Mouse (Mus musculus): ENCODE measurements around the gene Supt5.
"Not testable (repeated sequence)": the region's sequence is repeated elsewhere in the genome, so short reads cannot be mapped to it uniquely, and the experiment has no call there.

The Supt5 gene

DNA sequence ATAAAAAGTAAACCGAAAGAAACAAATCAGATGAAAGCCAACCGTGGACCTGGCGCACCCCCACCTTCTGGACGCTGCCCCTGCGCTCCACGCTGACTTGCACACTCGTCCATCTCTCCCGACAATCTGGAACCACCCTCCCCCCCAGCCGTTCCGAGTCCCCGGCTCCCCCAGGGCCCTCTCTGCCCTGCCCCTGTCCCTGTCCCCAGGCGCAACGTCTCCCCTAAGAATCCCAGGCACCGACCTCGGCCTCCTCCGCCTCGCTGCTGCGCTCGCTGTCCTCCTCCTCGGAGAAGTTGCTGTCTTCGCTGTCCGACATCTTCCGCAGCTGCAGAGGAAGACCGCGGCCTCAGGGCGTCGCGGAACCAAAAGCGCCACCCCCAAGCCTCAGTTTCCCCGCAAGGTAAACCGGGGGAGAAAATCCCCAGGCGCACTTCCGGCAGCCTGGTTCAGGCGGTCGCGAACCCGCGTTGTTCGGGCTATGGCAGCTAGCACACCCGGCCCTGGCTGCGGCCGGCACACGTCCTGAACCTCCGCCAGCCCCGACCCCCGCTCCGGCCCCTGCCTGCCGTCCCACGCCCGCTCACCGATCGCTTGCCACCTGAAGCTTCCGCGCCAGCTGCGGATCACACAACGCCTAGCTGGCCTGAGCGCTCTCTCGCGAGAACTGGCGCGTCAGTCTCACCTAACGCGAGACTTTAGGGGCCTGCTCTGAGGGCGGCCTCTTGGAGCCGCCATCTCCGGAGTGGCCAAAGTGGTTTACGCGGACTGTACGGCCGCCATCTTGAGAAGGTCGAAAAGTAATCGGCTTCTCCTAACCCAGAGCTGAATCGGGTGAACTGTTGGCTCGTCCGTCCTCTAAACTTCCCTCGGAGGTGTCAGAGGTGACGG is at the start of gene Supt5:
Gene Supt5, minus strand, starts transcription at position 639 of the 891 bp plus-strand sequence.
- peak; percentile 99 for DNase-seq (ENCODE audit: low read depth, low spot score)

DNA sequence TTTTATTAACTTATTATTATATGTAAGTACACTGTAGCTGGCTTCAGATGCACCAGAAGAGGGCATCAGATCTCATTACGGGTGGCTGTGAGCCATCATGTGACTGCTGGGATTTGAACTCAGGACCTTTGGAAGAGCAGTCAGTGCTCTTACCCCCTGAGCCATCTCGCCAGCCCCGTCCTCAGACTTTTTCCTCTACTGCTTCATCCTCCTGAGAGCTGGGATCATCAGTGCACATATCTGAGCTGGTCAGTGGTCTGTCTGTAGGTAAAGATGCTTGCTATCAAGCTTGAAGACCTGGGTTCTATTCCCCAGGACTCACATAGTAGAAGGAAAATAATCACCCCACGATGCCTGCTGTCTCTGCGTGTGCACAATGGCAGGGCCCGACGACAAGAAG is 48.8 kb upstream of the Supt5 start:
- not testable (repeated sequence) for DNase-seq (ENCODE audit: low read depth, low spot score)

DNA sequence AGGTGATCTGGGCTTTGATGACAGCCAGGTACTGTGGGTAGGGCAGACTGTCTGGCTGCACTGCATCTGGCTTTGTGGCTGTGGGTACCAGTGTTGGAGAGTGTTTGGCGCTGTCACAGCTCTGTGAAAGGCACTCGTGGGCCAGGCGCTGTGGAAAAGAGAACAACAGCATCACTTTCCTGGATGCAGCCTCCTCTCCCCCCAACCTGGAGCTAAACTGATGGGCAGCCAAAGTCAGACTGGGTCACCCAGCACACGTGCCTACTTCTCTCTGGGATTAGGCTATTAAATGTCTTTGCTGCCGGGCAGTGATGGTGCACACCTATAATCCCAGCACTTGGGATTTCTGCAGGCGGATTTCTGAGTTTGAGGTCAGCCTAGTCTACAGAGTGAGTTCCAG is 48.3 kb upstream of the Supt5 start:
- DNase-seq (ENCODE audit: low read depth, low spot score): not testable (repeated sequence)

DNA sequence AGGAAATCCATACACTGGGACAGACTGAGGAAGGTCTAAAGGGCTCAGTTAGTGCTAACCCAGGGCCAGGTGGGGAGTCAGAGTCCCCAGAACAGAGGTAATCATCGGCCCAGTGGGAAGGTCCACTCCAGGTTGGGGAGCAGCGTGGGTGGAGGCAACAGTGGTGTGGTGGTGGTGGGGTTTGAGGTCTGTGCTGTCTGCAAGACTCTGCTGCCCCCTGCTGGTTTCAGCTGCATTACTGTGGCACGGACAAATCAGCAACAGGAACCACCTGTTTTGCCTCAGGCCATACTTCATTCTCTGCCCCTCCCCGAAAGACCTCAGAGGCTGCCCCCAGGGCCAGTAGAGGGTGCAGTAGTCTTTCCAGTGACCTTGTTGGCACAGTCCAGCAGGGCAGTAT is 47.9 kb upstream of the Supt5 start:
- no peak for DNase-seq (ENCODE audit: low read depth, low spot score)

DNA sequence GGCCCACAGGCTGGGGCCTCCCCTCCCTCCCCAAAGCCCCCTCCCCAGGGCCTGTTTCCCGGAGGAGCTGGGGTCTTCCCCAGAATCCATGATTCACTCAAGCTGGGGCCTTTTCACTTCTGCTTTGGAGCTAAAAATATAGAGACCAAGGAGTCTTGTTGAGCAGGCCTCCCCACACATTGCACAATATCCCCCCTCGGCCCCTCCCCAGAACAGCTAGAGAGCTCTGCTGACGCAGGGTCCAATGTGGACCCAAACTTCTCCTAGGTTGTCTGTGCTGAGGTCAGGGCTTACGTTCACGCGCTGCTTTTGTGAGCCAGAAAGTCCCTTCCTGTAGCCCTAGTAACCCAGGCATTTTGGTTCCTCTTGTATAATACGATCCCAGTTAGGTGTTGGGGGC is 47.5 kb upstream of the Supt5 start:
- no peak for DNase-seq (ENCODE audit: low read depth, low spot score)

DNA sequence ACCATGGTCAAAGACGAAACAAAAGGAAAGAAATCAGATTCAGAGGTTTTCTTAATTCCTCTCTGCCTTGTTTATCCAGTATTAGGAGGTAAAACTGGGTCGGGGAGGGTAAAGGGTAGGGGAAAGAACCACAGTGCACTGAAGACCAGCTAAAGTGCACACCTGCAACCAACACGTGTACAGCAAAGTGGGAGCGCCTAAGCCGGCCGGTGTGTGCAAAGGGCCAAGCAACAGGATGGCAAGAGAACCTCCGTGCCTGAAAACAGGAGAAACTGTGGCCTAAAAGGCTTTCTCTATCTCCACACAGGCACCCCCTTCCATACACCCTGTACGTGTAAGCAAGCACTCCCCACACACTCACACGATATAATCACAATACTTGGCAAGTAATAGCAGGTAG is 46.6 kb upstream of the Supt5 start:
- no peak for DNase-seq (ENCODE audit: low read depth, low spot score)

DNA sequence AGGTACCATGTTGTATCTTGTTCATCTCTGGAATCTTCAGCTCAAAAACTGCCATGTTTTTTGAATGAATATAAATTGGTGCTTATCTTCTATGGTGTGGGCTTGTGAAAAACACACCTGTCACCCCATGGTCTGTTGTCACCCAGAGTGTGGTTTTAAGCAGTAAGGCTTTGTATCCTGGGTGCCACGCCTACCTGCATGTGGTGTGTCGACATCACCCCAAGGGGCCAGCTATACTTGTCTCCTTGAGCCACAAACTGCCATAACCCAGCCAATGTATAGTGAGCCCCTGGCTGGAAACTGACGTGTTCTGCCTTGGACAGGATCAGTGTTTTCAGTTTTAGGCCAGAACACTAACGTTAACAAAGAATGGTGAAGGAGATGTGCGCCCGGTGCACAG is 45.6 kb upstream of the Supt5 start:
- DNase-seq (ENCODE audit: low read depth, low spot score): no peak

DNA sequence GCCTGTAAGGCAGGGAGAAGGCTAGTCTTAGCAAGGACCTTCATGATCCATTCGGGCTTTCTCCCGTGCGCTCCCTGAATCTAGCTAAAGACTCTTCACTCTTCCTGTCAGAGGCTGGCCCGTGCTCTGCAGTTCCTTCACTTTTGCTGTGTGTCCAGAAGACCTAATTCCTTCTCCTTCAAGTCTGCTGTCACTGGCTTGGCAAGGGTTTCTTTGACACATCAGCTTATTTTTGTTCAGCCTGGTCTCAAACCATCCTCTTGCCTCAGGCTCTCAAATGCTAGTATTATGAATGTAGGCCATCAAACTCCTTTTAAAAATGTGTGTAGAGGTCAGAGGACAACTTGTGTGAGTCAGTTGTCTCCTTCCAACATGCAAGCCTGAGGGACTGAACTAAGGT is 45.1 kb upstream of the Supt5 start:
- no peak for DNase-seq (ENCODE audit: low read depth, low spot score)

DNA sequence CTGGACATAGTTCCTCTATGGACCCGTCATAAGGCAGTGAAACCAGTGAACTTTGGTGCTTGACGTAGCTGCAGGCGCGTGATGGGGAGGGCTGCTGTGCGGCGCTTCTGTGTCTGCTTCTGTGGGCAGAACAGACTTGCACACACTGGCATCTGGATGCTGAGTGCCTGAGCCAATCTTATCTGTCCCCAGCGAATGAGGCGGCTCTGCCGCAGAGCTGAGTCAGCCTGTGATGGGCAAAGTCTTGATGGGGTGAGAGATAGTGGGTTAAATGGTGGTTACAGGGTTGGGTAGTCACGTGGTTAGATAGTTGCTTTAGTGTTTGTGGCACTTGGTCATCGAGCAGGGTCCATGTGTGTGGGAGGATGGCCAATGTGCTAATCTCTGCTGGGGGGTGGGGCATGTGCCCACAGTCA is 44.4 kb upstream of the Supt5 start:
- DNase-seq (ENCODE audit: low read depth, low spot score): no peak

DNA sequence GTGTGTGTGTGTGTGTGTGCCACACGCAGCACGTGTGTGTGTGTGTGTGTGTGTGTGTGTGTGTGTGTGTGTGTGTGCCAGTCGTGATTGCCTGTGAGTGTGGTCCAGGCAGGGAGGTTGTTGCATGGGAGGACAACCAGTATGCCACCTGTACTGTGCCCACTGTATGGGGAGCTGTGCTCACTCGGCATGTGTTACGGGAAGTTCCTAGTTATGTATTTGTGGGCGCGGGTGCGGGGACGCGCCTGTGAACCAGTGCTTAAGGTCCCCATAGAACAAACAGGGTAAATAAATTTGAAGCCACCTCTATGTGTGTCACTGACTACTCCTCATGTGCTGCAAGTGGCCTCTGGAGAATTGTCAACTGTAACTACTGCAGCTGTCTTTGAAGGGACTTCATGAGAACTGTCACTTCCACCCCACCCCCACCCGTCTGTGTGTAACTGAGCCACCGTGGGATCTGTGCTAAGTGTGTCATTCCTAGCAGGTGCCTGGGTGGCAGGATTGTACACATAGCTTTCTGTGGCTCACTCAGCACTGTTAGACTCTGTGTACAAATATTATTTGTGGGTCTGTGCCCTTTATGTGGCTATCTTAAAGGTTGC is 43.9 kb upstream of the Supt5 start:
- no peak for DNase-seq (ENCODE audit: low read depth, low spot score)

DNA sequence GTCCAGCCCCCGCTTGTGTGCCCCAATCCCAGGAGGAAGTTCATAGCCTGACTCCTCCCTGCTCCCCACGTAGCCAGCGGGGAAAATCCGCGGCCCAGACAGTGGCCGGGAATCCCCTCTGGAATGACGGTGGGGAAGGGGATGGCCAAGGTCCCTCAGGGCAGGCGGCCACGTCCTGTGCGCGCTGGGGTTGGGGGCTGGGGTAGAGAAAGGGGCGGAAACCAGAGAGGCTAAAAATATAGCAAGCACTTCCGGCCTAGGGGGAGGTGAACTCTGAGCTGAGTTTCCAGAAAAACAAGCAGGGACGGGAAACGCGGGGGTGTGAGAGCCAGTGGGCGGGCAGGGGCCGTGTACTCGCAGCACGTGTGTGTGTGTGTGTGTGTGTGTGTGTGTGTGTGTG is 43.4 kb upstream of the Supt5 start:
- DNase-seq (ENCODE audit: low read depth, low spot score): no peak

DNA sequence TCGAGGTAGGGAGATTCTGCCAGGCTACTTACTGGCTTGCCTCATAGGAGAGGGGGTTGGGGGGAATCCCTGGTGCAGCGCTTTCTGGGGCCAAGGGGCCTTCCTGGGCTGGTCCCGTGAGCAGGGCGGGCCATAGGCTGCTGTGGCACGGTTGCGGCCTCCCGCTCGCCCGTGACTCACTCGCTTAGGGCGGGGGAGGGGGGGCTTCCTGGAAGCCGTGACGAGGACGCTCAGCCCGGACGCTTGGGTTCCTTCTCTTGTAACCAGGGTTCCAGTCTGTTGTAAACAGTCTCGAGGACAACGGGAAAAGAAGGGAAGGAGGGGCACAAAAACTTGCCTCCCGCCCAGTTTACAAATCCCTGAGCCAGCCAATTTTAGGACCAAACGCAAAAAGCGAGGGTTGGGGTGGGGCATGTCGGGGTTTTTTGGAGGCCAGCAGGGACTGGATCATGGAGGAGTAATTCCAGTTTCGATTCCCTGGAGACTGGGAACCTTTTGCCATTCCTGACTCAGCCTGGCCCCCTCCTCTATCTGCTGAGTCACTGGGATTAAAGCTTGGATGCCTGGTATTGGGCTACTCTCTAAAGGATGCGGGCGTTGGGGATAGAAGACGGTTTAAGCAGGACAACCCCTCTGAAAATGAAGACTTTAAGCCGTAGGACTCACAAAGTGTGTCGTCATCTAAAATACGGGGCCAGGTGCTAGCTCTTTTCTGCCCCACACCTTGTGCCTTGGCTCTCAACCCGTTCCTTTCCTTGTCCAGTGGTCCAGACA is 42.7 kb upstream of the Supt5 start:
- DNase-seq (ENCODE audit: low read depth, low spot score): no peak

DNA sequence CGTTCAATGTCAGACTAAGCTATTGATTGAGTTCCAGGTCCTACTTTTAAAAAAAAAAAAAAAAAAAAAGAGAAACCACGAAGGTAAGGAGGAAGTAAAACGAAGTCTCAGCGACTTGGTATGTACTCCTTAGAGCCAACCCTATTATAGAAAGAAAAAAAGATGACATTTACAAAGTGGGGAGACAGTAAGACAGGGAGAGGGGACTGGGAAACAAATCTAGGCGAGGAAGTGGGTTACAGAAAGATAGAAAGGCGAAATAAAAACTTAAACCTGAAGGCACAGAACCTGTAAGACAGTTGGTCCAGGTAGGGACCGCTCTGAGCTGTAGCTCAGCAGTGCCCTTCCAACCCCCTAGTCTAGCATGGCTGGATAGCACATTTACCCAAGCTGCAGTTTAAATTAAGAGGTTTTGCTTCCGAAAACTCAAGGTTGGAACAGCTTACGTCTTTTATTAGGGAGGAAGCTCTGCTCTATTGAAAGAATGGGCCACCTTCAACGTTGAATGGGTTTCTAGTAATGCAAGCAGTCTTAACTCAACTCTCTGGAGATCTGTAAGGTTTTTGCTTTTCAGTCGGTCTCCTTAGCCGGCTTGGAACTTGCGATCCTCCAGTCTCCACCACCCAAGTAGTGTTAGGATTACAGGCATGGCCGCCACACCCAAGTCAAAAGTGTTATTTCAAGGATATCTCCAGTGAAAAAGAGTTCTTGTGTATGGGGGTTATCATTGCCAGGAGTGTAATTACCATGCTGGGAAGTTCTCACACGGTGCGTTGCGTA is 41.9 kb upstream of the Supt5 start, which contains the start of gene Zfp36:
Gene Zfp36, minus strand, starts transcription at position 17 of the 780 bp plus-strand sequence.
- no peak for DNase-seq (ENCODE audit: low read depth, low spot score)

DNA sequence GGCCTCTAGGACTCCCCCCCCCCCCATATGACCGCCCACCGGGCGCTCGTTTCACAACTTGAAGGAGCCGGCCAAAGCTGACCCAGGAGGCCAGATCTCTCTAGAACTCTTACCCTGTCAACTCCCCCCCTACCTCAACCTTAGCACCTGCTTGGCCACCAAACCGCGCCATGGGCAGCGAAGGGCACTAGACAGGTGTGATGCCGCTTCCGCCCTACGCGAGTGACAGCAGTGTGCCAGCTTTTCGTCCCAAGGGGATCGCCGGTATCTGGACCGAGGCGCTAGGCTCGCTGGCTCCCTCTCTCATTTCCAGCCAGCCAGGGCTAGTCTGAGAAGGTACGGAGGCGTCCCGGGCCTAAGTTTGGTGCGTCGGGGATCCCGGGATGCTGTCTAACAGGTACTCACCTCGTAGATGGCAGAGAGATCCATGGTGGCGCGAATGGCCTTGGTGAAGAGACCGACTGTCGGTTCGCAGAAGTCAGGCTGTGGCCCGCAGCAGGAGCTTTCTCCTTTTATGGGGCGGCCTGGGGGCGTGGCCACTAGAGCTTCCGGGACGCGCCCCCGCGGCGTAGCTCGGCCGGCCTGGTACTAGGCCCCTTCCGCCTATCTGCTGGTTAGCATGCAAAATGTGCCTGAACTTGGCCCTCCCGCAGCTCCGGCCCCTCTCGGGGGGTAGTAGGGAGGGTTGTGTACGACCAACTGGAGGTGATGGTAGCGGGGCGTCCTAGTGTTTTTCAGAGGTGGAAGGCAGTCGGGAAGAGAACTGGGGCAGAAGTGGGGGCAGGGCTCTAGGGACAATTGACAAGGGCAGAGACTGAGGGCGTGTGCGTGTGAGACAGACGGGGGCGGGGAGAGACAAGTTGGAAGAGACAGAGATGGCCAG is 40.5 kb upstream of the Supt5 start:
- DNase-seq (ENCODE audit: low read depth, low spot score): peak; percentile 82

DNA sequence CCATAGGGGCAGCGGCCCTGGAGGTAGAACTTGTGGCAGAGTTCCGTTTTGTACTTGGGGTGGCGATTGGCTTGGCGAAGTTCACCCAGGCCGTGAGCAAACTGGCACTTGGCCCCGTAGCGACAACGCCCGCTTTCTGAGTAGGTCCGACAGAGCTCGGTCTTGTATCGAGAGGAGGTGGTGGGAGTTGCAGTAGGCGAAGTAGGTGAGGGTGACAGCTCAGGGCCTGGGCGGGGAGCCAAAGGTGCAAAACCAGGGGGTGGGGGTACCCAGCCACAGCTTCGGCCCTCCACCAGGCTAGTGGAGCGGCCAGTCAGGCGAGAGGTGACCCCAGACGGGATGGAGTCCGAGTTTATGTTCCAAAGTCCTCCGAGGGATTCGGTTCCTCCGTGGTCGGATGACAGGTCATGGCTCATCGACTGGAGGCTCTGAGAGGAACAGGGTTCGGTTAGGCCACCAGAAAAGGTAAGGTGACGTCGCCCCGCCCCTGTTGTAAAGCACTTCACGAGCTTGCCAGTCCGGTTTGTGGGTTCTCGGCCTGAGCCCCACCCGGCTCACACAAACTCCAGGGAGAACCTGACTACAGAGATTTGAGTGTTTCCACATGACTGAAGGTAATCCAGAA is 39.6 kb upstream of the Supt5 start:
- DNase-seq (ENCODE audit: low read depth, low spot score): no peak

DNA sequence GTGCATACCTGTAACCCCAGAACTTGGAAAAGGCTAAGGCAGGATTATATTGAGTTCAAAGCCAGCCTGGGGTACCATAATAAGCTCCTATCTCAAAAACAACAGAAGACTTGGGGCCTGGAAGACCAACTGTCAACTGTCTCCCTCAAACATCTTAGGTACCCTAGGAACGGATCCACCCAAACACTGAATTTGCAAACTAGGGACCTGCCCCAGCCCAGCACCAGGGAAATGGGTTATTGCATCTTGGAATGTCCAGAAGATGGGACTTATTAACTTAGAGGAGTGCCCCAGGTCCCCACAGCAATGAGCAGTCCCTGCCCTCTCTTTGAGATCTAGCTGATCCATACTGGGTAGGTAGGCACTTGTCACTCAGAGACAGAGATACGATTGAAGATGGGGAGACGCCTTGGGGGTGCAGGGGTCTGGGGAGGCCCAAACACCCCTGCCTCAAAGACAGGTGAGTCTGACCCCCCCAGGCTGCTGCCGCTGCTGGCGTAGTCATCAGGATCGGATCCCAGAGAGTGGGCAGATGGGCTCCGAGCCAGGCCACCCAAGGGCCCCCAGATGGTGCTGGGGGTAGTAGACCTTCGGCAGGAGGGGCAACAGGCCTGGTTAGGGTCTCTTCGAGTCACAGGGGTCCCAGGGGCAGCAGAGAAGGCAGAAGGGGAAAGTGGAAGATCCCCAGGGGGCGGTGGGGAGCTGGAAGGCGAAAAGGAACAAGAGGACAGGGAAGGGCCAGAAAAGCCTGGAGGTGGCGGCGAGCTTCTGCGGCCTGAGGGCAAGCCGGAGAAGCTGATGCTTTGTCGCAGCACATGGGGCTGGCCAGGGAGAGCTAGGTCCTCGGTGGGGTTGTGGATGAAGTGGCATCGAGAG is 38.9 kb upstream of the Supt5 start:
- no peak for DNase-seq (ENCODE audit: low read depth, low spot score)

DNA sequence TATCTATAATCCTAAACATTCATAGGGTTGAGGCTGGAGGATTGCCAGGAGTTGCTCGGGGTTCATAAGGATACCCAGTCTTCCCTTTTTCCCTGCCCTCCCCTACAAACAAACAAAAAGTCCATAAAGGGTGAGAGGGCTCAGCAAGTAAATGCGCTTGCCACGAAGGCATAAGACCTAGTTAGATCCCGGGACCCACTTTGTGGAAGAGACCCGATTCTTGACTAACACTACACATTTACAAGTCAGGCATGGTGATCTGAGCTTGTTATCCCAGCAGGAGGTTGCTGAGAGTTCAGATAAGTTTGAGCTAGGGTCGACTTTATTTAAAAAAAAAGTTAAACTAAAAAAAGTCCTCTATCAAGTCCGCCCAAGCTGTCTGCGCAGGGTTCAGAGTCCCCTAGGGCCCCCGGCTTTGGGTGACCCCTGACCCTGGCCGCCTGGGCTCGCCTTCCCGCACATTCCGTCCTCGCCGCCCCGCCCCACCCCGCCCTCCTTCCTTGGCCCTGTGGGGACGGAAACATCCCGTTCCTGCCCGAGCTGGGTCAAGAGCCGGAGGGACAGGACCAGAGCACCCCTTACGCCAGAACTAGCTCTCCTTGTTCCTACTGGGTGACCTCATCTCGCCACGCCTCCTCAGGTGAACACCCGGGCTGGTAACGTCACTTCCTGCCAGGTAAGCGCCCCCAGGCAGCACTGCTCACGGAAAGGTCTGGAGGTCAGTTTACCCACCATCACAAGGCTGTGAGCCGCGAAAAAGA is 37.6 kb upstream of the Supt5 start:
- no peak for DNase-seq (ENCODE audit: low read depth, low spot score)

DNA sequence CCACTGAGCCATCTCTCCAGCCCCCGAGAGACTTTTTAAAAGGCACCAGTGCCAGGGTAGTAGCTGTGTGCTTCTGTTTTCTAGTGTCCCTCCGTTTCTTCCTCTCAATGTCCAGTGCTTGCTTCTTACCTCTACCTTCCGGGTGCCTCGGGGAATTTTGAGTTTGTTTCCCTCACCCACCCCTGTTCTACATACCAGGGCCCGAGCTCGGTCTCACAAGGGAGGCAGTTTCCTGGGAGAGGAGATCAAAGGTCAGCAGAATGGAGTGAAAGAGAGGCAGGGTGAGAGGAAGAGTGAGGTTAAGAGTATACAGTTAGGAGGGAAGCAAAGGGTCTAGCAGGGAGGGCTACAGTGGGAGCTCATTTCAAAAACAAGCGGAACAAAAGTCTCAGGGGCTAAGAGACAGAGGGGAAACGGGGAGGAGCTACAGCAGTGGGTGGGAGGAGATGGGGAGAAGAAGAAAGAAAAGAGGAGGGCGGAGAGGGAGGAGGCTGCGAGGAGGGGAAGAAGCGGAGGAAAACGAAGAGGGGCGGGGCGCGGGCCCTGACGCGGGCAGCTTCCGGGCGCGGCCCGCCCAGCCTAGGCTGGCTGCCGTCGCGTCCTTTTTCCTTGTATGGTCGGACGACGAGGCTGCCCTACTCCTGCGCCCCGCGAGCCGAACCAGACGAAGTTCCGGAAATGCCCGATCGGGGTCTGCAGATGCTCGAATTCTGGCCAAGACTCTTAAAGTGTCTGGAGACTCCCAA is 36.8 kb upstream of the Supt5 start:
- peak; percentile 72 for DNase-seq (ENCODE audit: low read depth, low spot score)

All from c-Kit-negative CD71-positive TER-119-positive erythroid progenitor cells, embryonic 14.5 days (primary cell).